Mouse (Mus musculus): ENCODE results near the gene Tnni3. TPM values are rescaled to one million over a fixed set of nuclear protein-coding genes. Genes with fewer than 3 reads are reported as not detected.

Gene Tnni3
- total RNA-seq, 2 experiments from 2014 or later: 1.0 to 1.2 TPM

- intact Hi-C loops (cut with DNase I): loop anchor here (10.0 kb wide), 1 partner anchor 808 kb away; the partner anchor contains the start of genes Mboat7 and Tsen34
- no peak for DNase-seq (ENCODE audit: low spot score in 2 of 2)
These were observed 20.9 kb downstream of the Tnni3 start for GRCm38 (mm10) chr7:4503100-4503499.

GRCm38 (mm10) chr7:4502421-4503090 is 21.5 kb downstream of the Tnni3 start:
- intact Hi-C loops (cut with DNase I): loop anchor here (10.0 kb wide), 1 partner anchor 808 kb away; the partner anchor contains the start of genes Mboat7 and Tsen34
- peak; percentile 74 to 92 for DNase-seq (ENCODE audit: low spot score in 2 of 2)

- DNase-seq (ENCODE audit: low spot score in 2 of 2): peak; percentile 96 to 97
- intact Hi-C loops (cut with DNase I): loop anchor here (2.0 to 10.0 kb wide), 2 partner anchors 23 to 807 kb away; partner anchors contain the start of genes Mboat7 and Tsen34
These were observed 22.3 kb downstream of the Tnni3 start, which contains the start of gene Ppp1r12c for GRCm38 (mm10) chr7:4501558-4502397. TSS of gene Ppp1r12c (minus strand) at chr7:4501680.

DNA sequence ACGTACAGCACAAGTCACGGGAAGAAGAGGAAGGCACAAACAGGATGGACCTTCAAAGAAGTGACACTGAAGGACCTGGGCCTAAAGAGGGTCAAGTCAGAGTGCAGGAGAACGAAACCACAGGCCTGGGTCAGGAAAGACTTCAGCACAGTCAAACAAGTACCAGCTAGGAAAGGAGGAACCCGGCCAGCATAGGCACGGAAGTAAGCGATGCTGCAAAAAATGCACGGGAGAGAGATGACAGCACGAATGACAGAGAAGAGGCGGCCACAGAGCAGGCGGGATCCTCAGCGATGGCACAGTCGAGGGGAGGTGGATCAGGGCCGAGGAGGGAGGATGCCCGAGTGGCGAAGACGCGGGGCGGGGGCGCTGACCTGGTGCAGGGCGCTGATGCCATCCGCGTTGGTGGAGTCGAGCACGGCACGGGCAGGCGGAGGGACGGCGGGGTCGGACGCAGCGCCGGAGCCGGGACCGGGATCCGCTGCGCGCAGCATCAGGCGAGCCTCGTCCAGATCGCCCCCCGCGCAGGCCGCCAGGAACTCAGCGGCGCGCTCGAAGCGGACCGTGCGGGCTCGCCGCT is 23.0 kb downstream of the Tnni3 start:
- intact Hi-C loops (cut with DNase I): loop anchor here (2.0 to 10.0 kb wide), 2 partner anchors 22 to 806 kb away; partner anchors contain the start of genes Mboat7 and Tsen34

GRCm38 (mm10) chr7:4499034-4499433 is 25.0 kb downstream of the Tnni3 start:
- intact Hi-C loops (cut with DNase I): no loop called here
- DNase-seq (ENCODE audit: low spot score in 2 of 2): no peak

More for the DNA sequence above, 23.0 kb downstream of the Tnni3 start:
- peak; percentile 45 to 63 for DNase-seq (ENCODE audit: low spot score in 2 of 2)

DNA sequence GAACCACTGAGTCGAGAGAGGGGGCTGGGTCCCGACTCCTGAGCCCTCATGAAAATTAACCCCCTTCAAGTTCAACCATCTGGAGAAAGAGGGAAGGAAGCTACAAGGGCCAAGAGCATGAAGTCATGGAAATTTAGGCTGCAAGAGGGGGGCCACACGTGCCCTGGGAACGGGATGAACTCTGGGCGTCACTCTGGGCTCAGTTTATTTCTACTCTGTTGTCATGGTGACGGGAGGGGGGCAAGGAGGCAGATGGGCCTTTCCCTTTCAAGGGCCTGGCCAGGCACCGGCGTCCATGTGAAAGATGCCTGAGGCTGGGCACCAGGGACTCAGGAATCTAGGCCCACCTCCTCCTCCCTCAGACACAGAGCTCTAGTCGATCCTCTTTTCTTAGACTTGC is 25.8 kb downstream of the Tnni3 start:
- peak in 1 of 2 experiments; percentile 38 for DNase-seq (ENCODE audit: low spot score in 2 of 2)
- intact Hi-C loops (cut with DNase I): no loop called here

GRCm38 (mm10) chr7:4497271-4497903 is 26.6 kb downstream of the Tnni3 start:
- DNase-seq (ENCODE audit: low spot score in 2 of 2): no peak
- intact Hi-C loops (cut with DNase I): no loop called here

GRCm38 (mm10) chr7:4496468-4496867 is 27.6 kb downstream of the Tnni3 start:
- DNase-seq (ENCODE audit: low spot score in 2 of 2): no peak
- intact Hi-C loops (cut with DNase I): no loop called here

DNA sequence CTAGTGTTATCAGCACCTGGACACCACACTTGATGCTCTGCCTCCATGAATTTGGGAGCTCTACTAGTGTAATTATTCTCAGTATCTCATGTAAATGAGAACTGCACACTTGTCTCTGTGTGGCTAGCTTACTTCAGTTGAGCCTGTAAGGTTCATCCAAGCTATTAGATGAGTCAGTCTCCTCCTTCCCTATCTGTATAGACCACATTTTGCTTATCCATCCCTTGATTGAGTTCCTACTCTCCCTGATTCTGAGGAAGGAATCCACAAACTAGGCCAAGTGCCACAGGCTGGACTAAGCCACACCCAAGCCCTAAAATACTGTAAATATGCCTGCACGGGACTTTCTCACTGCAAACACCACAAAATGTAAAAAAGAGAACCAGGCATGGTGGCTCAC is 30.0 kb downstream of the Tnni3 start:
- intact Hi-C loops (cut with DNase I): no loop called here
- no peak for DNase-seq (ENCODE audit: low spot score in 2 of 2)

GRCm38 (mm10) chr7:4492284-4493224 is 31.5 kb downstream of the Tnni3 start:
- intact Hi-C loops (cut with DNase I): no loop called here
- DNase-seq (ENCODE audit: low spot score in 2 of 2): no peak

DNA sequence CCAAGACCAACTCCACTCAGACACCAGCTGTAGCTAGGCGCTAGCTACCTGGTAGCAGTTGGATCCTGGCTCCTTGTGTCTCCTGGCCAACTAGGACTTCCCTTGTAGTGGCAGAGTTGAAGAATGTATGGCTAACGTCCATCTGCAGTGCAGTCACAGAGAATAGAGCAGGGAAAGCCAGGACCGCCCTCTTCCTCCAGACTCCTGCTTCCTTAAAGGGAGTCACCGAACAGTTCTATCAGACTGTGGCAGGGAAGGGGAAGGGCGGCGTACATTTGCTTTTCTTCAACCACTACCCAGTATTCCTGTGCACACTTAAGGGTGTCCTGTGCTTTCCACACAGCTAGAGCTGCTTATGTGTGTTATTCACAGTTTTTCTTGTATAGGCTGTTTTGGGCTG is 32.7 kb downstream of the Tnni3 start:
- no peak for DNase-seq (ENCODE audit: low spot score in 2 of 2)
- intact Hi-C loops (cut with DNase I): no loop called here

GRCm38 (mm10) chr7:4482281-4482680 is 41.7 kb downstream of the Tnni3 start:
- no peak for DNase-seq (ENCODE audit: low spot score in 2 of 2)
- intact Hi-C loops (cut with DNase I): no loop called here

DNA sequence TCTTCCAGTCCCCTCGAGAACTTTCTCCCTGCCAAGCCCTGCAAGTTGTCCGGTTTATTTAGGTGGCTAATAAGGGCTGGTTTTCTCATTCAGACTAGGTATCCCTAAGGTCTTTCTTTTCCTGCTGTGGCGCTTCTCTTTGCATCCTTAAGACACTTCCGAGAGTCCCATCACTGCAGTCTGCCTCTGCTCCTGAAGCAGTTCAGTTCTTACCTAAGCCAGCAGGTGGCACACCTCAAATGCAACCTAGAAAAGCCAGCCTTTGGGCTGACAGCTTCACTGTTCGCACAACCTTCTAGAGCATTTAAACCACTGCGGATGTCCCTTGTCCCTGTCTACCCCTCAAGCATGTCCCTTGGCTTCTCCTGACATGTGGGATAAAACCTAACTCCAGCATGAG is 44.4 kb downstream of the Tnni3 start:
- DNase-seq (ENCODE audit: low spot score in 2 of 2): peak; percentile 50 to 56
- intact Hi-C loops (cut with DNase I): loop anchor here (2.0 kb wide), 2 partner anchors 21 to 45 kb away; partner anchors contain the start of genes Ppp1r12c and Tnni3

- intact Hi-C loops (cut with DNase I): loop anchor here (2.0 kb wide), 2 partner anchors 22 to 46 kb away; partner anchors contain the start of genes Ppp1r12c and Tnni3
These were observed 45.2 kb downstream of the Tnni3 start for GRCm38 (mm10) chr7:4478796-4479291.

GRCm38 (mm10) chr7:4478021-4478795 is 45.8 kb downstream of the Tnni3 start:
- DNase-seq (ENCODE audit: low spot score in 2 of 2): peak; percentile 68 to 84
- intact Hi-C loops (cut with DNase I): loop anchor here (2.0 kb wide), 2 partner anchors 23 to 47 kb away; partner anchors contain the start of genes Ppp1r12c and Tnni3

More at GRCm38 (mm10) chr7:4478796-4479291, 45.2 kb downstream of the Tnni3 start:
- DNase-seq (ENCODE audit: low spot score in 2 of 2): no peak

DNA sequence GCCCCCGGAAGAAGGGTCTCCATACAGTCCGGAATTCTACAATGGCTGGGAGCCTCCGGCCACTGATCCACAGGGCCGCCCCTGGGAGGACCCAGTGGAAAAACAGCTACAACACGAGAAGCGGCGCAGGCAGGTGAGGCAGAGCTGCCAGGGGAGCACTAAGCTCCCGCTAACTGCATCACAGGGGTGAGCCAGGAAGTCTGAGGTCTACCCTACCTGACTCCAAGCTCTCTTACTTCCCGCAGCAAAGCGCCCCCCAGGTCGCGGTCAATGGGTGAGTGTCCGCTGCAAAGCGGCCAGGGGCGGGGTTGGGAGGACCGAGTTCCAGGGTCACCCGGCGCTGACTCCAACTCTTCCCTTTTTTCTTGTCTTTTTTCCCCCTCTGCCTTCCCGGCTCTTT is 50.1 kb downstream of the Tnni3 start:
- no peak for DNase-seq (ENCODE audit: low spot score in 2 of 2)
- intact Hi-C loops (cut with DNase I): loop anchor here (5.0 kb wide), 3 partner anchors 177 to 867 kb away; no protein-coding TSS in a partner anchor

GRCm38 (mm10) chr7:4471179-4471555 is 52.9 kb downstream of the Tnni3 start:
- peak; percentile 89 to 91 for DNase-seq (ENCODE audit: low spot score in 2 of 2)
- intact Hi-C loops (cut with DNase I): loop anchor here (2.0 to 5.0 kb wide), 4 partner anchors 40 to 864 kb away; no protein-coding TSS in a partner anchor
